Mouse (Mus musculus): Measurements from ENCODE around the gene Bbof1.

Bbof1 gene

DNA sequence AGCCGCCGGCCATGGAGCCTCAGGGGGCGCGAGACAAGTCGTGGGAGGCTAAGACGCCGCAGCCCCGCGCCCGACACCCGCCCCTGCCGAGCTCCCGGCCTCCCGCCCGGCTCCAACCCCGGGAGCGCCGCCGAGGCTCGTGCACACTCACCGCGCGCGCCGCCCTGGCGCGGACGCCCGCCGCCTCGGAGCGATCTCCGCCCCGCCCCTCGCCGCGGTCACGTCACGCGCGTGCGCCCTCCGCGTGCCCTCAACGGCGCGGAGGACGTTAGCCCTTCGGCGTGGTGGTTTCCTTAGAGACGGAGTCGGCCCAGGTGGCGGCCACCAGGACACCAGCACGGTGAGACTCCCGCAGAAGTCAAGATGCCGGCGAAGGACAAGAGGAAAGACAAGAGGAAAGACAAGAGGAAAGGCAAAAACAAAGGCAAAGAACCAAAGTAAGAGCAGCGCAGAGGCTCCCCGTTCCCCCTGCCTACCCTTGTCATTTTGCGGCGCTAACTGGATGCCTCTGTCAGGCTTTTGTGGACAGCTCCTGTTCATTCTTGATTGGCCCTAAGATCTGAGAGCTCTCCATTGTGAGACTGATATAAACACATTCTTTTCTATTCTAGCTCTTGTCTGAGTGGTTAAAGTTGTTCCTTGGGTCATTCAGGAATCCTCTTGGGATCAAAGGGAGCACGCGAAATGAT is at the start of gene Bbof1, which contains the start of gene Entpd5:
Gene Bbof1, plus strand, starts transcription at position 253 of the 689 bp plus-strand sequence.
Gene Entpd5, minus strand, starts transcription at position 211 of the 689 bp plus-strand sequence.
- DNase-seq (ENCODE audit: low read depth) = peak; percentile 44

DNA sequence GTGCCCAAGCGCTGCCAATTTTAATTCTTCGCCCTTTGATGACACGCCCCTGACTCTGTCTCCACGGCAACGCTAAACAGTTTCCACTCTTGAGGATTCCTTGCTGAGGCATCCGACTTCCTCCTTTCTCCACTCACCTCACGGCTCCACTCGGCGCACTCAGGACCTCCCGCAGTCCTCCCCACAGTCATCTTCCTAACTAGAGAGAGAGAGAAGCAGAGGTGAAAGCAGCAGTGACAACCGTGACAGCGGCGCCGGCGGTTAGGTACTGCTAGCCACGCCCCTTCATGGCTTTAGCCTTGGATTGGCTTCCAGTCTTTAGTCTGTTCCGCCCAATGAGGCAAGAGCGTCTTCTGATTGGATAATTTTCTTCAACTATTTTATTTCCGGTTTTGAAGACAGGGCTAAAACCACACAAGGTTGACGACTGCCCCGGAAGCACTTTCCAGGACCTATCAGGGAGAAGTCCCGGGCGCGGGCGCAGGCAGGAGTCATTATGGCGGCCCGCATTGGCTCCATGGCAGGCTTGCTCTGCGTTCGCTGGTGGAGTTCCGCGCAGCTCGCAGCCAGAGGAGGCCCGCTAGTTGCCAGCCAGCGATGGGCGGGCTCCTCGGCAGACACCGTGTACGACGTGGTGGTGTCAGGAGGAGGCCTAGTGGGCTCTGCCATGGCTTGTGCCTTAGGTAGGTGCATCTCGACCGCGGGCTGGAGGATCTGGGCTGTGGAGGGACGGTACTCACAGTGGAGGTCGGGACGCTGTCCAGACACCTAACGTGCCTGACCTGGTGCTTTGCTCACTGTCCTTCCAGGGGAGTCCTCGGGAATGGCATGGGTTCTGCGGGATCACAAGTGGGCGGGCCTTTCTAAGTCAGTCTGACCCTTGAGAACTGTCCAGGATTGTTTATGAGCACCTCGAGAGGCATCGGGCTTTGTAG is 47.0 kb upstream of the Bbof1 start, which contains the start of the genes Coq6 and Fam161b:
Gene Coq6, plus strand, starts transcription at position 103 of the 935 bp plus-strand sequence.
Gene Fam161b, minus strand, starts transcription at position 279 of the 935 bp plus-strand sequence.
- DNase-seq (ENCODE audit: low read depth) = peak; percentile 96

DNA sequence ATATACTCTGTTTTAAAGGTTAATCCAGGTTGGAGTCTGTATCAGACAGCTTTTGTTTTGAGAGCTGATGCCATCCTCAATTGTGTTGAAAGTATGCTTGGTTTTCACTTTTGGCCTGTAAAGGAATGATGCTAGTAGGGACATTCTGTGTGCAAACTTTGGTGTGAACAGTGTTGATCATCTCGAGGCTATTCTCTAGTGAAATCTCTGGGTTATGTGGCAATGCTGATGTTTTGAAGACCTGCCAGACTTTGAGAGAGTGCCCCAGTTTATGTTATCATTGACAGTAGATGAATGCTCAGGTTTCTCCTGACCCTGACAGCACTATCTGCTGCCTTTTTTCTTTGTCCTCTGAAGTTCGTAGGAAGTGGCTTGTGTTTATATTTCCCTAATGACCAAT is 46.0 kb upstream of the Bbof1 start:
- DNase-seq (ENCODE audit: low read depth) = no peak

DNA sequence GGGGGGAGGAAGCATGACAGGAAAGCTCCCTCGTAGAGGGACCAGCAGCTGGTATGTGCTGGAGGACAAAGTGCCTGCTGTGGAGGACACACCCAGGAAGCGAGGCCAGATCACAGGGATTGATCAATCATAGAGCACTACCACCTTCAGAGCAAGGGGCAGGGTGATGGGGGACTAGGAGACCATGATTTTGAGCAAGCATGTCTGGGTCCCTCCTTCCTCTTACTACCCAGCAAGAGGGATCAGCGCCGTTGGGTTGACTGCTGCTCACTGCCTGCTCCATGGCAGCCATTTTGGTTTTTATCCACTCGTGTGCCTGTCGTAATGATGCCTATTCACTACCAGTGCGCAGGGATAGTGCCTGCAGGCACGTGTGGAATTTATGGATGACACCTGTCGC is 44.6 kb upstream of the Bbof1 start:
- DNase-seq (ENCODE audit: low read depth) = no peak

DNA sequence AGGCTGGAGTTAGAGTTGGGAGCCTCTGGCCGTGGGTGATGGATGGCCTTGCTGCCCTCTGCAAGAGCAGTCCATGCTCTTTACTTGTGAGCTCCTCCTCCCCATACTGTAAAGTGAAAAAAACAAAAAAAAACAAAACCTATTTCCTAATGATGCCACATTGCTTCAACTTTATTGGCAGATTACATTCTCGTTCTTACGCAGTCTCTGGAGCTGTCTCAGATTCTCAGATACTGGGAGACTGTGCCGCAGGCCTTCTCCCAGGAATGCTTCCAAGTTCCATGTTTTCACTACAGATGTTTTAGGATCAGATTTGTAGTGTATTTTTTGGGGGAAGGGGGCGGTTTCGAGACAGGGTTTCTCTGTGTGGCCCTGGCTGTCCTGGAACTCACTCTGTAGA is 43.7 kb upstream of the Bbof1 start:
- DNase-seq (ENCODE audit: low read depth) = no peak

DNA sequence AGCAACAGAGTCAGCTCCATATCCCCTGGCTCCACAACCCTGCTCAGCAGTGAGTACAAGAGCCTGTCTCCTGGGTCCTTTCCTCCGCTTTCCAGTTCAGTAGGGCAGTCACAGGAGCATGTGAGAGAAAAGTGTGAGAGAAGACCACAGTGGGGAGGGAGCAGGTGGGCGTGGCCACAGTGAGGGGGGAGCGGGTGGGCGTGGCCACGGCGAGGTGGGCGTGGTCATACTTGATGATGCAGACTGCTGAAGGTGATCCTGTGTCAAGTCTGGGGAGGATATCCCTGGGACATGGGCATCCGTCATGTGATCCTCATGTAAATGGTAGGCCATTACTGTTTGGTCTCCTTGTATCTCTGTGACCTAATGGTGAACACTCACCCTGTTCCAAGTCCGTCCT is 41.9 kb upstream of the Bbof1 start:
- no peak for DNase-seq (ENCODE audit: low read depth)

DNA sequence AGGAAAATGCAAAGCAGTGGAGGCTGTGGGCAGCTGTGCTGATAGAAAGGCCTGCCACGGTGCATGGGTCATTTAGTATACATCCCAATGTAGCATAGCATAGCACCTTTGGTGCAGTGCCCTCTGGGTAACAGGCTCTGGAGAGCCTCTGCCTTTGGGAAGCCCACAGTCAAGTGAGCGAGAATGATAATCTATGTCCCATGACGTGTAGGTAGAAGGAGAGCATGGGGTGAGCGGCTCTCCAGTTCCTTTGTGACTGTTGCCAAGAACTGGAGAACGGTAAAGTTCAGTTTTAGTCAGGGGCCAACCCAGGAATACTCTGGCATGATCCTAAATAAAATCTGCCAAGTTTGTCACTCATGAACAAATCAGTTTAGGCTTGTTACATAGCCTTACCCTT is 37.2 kb upstream of the Bbof1 start:
- DNase-seq (ENCODE audit: low read depth) = no peak

DNA sequence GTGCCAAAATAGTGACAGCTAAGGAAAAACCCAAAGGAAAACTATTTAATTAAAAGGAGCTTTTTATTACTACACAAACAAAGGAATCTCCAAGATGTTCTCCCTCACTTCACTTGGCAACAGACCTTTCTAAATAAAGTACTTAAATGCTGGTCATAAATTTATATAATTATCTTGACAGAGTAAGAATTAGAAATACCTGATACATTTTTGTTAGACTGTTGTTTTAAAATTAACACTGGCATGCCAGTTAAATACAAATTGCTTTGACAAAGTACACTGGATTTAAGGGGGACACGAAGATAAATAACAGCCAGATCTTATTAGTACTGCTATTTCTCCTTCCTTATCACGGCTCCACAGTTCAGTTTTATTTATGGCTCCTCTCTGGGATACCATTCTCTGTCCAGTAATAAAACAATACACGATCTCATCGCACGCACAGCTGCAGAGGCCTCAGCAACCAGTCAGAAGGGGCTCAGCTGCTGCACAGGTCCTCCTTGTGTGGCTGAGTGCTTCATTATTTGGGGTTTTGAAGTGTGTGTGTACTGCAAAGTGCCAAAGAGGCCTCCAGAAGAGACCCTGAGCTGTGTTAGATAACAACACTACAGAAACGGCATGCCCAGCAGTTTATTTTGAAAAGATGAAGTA is 34.9 kb upstream of the Bbof1 start:
- DNase-seq (ENCODE audit: low read depth) = no peak

DNA sequence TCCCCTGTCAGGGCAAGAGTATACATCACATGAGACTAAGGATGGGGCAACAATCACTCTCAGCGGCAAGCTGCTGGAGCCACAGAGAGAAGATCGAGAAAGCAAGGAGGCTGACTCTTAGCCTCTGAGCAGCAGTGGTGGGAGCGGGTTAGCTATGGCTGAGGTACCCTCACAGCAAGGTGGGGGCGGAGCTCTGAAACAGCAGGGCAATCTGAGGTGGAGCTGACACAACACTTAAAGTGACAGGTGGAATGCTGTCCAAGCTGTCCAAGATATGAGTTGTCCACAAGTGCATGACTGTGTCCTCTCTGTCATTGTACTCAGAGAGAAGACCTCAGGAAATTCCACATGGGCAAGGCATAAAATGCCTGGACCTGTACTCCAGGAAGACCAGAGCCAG is 26.5 kb upstream of the Bbof1 start:
- no peak for DNase-seq (ENCODE audit: low read depth)

DNA sequence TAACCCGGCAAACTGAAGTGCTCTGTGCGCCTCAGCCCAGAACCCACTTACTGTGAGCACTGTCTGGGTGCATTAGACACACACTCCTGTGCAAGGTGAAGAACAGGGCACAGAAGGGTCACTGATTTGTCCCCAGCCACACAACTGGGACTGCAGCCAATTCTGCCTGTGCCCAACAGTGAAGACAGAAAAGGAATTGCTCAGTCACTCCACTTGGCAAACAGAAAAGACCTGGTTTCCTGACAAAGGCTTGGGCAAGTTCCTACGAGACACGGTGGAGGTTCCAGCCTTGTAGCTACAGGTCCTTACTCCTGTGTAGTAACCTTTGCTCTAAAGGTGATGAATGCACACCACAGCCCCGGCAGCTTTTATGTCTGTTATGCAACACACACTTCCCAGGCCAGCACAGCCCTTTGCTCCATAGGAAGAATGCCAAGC is 24.2 kb upstream of the Bbof1 start:
- peak; percentile 38 for DNase-seq (ENCODE audit: low read depth)

DNA sequence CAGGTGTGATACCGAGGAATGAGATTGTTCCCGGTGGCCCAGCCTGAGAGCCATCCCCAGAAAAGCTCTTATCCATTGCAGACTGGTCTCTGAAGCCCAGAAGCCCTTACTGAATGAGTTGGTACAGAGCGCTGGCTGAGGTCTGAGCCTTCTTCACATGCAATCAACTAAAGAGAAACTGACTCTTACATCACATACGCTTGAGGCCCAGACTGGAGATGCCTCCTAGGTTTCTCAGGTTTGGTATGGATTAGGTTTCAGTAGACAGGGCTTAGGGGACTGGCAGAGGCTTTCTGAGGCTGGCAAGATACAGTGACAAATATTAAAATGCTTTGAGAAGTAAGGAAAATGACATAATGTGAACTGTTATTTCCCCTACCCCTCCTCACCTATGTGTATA is 23.5 kb upstream of the Bbof1 start:
- DNase-seq (ENCODE audit: low read depth) = no peak

DNA sequence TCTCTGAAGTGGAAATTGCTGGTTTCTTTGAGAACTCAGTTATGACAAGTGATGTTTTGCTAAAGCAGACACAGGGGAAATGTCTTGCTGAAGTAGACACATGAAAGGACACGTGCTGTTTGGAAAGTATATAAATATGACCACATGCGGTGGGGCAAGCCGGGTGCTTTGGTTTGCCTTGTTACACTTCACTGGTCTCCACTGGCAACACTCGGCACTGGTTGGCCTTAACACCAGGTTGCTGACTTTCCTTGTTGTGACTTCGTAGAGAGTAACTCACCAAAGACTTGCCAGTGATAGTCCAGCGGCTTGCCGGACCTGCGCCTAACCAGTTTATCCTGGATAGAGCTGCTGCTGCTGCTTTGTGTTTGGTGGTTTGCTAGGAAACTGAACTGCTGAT is 20.8 kb upstream of the Bbof1 start:
- no peak for DNase-seq (ENCODE audit: low read depth)

DNA sequence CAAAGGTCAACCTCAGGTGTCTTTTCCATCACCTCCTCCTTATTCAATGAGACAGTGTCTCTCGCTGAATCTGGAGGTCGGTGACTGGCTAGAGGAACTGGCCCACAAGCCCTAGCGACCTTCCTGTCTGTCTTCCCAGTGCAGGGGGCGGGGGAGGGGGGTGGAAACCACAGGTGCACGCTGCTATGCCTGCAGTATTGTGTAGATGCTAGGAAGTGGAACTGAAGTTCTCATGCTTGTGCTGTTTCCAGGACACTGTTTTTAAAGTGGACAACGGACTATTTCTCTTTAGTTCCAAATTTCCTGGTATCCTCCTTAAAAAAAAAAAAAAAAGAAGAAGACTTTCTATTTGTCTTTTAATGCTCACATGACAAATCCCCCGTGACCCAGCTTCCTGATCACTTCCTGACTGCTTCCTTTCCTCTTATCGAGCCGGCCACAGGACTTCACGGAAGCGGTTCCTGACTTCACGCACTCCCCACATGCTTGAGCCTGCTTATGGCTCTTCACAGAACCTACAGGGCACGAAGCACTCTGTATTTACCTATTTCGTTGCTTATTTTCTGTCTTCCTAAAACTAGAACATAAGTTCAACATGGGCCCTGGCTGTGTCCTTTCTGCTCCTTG is 20.0 kb upstream of the Bbof1 start:
- no peak for DNase-seq (ENCODE audit: low read depth)

DNA sequence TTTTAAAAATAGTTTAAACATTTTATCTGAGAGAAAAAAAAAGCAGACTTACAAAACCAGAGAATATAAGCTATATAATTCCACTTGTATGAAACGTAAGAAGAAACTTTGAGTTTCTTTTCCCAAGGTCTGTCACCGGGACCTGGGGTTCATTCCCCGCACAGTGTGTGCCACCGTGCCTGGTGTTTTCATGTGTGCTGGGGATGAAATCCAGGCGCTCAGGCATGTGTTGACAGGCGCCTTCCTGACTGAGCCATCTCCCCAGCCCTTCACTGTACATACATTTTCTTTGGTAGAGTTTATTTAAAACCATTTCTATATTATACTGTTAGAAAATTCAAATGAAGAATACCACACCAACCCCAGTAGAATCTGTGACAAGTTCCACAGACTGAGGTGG is 18.5 kb upstream of the Bbof1 start:
- no peak for DNase-seq (ENCODE audit: low read depth)

DNA sequence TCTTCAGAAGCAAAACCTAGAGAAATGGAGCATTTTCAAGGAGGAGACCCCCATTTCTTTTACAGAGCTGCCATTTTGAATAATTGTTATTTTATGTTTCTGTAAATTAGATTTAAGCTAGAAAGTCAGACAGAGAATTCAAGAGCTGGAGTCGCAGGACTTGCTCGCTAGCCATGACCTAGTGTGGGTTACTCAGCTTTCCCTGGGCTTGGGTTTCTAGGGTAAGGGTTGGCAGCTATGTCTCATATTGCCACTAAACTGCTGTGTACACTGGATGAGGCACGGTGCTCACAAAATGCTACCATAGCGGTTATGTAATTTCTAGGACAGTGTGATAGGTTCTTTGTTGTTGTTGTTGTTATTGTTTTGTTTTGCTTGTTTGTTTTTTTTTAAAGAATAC is 16.2 kb upstream of the Bbof1 start:
- DNase-seq (ENCODE audit: low read depth) = no peak

DNA sequence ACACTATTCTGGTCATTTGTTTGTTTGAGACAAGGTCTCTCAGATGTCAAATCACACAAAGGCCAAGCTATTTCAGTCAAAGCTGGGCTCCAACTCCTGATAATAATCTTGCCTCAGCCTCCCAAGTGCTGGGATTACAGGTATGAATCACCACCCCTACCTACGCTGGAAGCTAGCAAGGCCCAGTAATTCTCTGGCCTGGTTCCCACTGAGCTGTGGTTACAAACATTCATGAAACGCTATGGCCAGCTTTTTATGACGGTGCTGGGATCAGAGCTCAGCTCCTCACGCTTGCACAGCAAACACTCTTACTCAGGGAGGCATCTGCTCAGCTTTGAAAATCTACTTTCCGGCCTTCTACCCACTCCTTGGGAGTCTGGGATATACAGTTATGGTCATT is 15.0 kb upstream of the Bbof1 start:
- DNase-seq (ENCODE audit: low read depth) = no peak

DNA sequence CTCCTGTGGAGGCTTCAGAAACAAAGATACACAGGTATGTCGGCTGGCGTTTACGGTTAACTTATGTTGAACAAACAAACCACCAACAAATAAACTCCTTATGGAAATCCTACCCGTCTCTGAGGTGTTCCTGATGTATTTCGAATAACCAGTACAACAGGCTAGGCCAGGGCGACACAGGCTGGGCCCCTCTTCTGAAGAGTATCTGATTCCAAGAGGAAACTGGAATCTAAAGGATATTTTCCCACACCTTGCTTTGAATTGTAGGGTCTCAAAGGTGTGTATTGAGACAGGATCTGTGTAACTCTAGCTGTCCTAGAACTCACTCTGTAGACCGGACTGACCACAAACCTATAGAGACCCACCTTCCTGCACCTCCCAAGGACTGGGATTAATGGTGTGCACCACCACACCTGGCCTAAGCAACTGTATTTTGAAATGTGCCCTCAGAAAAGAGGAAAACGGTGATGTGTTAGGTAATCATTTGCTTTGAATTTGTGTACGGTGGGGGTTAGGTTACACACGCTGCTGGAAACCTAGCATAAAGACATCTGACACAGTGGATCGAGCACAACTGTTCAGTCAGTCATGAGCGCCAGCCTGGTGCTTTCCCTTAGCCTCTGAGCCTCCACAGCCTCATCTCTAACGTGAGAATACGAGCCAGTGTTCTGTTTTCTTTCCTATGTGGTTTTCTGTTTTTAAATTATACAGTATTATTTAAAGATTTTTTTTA is 11.8 kb upstream of the Bbof1 start:
- DNase-seq (ENCODE audit: low read depth) = no peak

DNA sequence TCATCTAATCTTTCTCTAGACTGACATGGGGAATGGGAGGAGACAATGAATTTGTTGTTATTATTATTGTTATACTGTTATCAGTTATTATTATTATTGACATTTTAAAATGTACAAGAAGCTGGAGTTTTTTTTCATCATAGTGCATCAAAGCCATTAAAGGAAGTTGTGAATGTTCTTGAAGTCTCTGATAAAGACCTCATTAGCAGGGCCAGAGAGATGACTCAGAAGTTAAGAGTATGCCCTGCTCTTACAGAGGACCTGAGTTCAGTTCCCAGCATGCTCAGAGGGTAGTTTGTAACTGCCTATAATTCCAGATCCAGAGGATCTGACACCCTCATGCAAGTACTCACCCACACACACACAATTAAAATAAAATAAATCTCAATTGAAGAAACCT is 11.2 kb upstream of the Bbof1 start:
- DNase-seq (ENCODE audit: low read depth) = no peak

DNA sequence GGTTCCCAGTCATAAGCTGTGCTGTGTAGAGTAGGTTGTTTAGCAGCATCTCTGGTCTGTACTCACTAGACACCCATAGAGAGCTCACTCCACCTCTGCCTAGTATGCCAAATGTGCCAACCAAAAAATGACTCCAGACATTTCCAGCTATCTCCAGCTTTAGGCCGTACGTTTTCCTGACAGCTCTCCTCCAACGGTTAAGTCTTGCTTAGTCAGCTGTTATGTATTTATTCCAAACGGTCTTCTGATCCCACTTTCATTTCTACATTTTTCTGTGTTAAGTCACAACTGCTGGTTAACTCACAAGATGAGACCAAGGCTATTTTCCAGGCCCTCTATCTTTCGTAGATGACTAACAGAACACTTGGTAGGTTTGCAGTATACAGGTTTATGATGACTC is 10.2 kb upstream of the Bbof1 start:
- DNase-seq (ENCODE audit: low read depth) = no peak

DNA sequence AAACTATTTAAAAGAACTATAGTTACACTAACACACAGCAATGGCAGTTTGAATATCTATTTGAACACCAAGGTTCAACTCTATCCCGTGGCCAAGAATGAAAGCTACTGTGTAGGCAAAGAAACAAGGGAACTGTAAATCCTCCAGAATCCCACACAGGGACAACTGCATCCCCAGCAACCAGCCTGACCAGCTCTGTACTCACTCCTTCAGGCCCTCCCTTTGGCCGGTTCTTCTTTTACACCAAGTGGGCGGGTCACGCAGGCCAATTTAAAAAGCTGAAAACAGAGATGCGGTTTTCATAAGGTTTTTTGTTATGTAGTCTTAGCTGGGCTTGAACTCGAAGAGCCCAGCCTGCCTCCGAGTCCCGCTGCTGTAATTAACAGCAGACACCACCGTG is 9.7 kb upstream of the Bbof1 start:
- DNase-seq (ENCODE audit: low read depth) = no peak

DNA sequence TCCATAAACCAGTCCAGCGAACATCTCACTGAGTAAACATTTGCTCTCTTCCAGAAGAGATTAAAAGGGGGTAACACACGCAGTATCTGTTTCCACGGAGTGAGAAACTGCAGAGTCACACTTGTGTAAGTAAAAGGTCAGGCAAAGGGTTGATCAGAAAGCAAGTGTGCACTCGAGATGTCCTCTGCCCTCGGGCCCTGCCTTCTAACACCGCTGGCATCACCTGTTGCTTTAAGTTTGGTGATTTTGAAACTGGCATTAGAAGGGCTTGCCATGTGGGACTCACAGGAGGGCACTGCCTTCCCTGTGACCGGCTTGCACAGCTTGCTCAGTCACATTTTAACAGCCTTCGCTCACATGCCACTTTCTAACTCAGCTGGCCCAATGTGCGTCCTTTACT is 9.2 kb upstream of the Bbof1 start:
- DNase-seq (ENCODE audit: low read depth) = no peak

Measured in fibroblast of lung, adult 2 months (primary cell).